Mouse (Mus musculus) liver, adult 2 months (tissue): ENCODE data around the gene Rab12.
"Not testable (repeated sequence)": the region's sequence is repeated elsewhere in the genome, so short reads cannot be mapped to it uniquely, and the experiment has no call there.

Experiments
- CTCF ChIP-seq: fragments of 200-500 bp; IDR thresholded peaks from 2 replicates; pipeline ENCODE4 v1.5.1; 2011; ENCODE audit warnings: low read depth, low read length, control low read depth
- POLR2A ChIP-seq: fragments of 200-500 bp; IDR thresholded peaks from 2 replicates; pipeline ENCODE4 v1.6.1; 2011; ENCODE audit warnings: low read length, control low read depth; ENCODE audit not compliant: insufficient read depth; ENCODE audit errors: extremely low read depth

- not testable (repeated sequence) for TF ChIP-seq CTCF, POLR2A
These were observed 3.1 kb upstream of the Rab12 start for GRCm38 (mm10) chr17:66522631-66523030.
